ENCODE assay signal across 23 mouse cellular contexts in the genomic region with DNA sequence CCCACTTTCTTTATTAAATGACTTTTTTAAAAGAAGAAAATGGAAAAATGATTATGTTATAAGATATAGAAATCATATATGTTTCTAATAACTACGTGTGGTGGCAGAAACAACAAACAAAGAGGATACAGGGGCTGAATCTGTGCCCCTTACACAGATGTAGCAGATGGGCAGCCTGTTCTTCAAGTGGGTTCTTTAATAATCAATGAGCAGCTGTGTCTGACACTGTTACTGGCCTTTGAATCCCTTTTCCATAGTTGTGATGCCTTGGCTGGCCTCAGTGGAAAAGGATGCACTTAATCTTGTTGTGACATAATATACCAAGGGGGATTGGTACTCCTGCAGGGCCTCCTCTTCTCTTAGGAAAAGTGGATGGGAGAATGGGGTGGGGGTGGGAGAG.
DNase-seq lines count a peak whose midpoint lies in the region; ATAC-seq and TF ChIP-seq lines count a peak whose summit lies in the region.
"Had no signal": no experiment of that assay in that cellular context is flagged by ENCODE, and none has a peak within 500 bp of the region (broad histone marks: within the 10 kb centered on the region; RNA-seq: fewer than 3 reads in every experiment).

No protein-coding gene starts in this region.

- TF ChIP-seq POLR2A in brain, embryonic 14.5 days (IDR thresholded peaks at IDR 0.05; ENCODE audit: borderline replicate concordance, extremely low read depth, insufficient read depth, insufficient read length, poor library complexity, severe bottlenecking) = no peak

- H3K4me3 ChIP-seq in hindbrain, embryonic 11.5 days (ENCODE audit: low read depth, low read length) = no peak overlapping the region
- H3K4me3 ChIP-seq in hindbrain, embryonic 13.5 days = no peak overlapping the region
- no peak overlapping the region for H3K4me3 ChIP-seq in hindbrain, embryonic 12.5 days
- H3K4me3 ChIP-seq in hindbrain, embryonic 10.5 days = no peak overlapping the region

- no peaks in the 10 kb centered on the region for H3K36me3 ChIP-seq in hindbrain, embryonic 11.5 days (ENCODE audit: control insufficient read depth, insufficient read depth, low read length)
- no peaks in the 10 kb centered on the region for H3K36me3 ChIP-seq in hindbrain, embryonic 13.5 days
- no peaks in the 10 kb centered on the region for H3K36me3 ChIP-seq in hindbrain, embryonic 12.5 days
- H3K36me3 ChIP-seq in hindbrain, embryonic 10.5 days = no peaks in the 10 kb centered on the region
- H3K36me3 ChIP-seq: G1E had no signal

- H3K27ac ChIP-seq in hindbrain, embryonic 11.5 days (ENCODE audit: low read depth, low read length) = no peak overlapping the region
- H3K27ac ChIP-seq in hindbrain, embryonic 13.5 days = no peak overlapping the region
- H3K27ac ChIP-seq in hindbrain, embryonic 12.5 days = no peak overlapping the region
- no peak overlapping the region for H3K27ac ChIP-seq in hindbrain, embryonic 10.5 days

- no peaks in the 10 kb centered on the region for H3K9me3 ChIP-seq in hindbrain, embryonic 11.5 days (ENCODE audit: control insufficient read depth, low read length)
- H3K9me3 ChIP-seq in hindbrain, embryonic 13.5 days = no peaks in the 10 kb centered on the region
- H3K9me3 ChIP-seq in hindbrain, embryonic 12.5 days (replicated peaks) = no peaks in the 10 kb centered on the region
- H3K9me3 ChIP-seq in hindbrain, embryonic 10.5 days = no peaks in the 10 kb centered on the region
- H3K9me3 ChIP-seq: G1E had no signal

- H3K4me1 ChIP-seq in hindbrain, embryonic 11.5 days (replicated peaks; ENCODE audit: control insufficient read depth, insufficient read depth, low read length) = no peaks in the 10 kb centered on the region
- H3K4me1 ChIP-seq in hindbrain, embryonic 13.5 days (replicated peaks) = no peaks in the 10 kb centered on the region
- H3K4me1 ChIP-seq in hindbrain, embryonic 12.5 days = no peaks in the 10 kb centered on the region
- H3K4me1 ChIP-seq in hindbrain, embryonic 10.5 days (replicated peaks) = no peaks in the 10 kb centered on the region

- WGBS in hindbrain, embryonic 11.5 days = 46% methylated on average over 1 of the region's 1 CpGs
- 42% methylated on average over 1 of the region's 1 CpGs for WGBS in hindbrain, embryonic 13.5 days
- 38% methylated on average over 1 of the region's 1 CpGs for WGBS in hindbrain, embryonic 12.5 days
- 56% methylated on average over 1 of the region's 1 CpGs for whole genome bisulfite sequencing in hindbrain, embryonic 10.5 days

- H3K4me2 ChIP-seq in hindbrain, embryonic 11.5 days (replicated peaks; ENCODE audit: low read depth, low read length) = no peak overlapping the region
- H3K4me2 ChIP-seq in hindbrain, embryonic 13.5 days = no peak overlapping the region
- H3K4me2 ChIP-seq in hindbrain, embryonic 12.5 days (replicated peaks) = no peak overlapping the region

- 0 out of 2 replicates have a peak, but pooled peaks have one; percentile 53 for ATAC-seq in hindbrain, embryonic 11.5 days (ENCODE audit: low FRiP score)
- no peak for ATAC-seq in hindbrain, embryonic 13.5 days (ENCODE audit: low FRiP score)
- peak; percentile 60; the same call in 1 of the 2 replicates for ATAC-seq in hindbrain, embryonic 12.5 days (ENCODE audit: low FRiP score)
- ATAC-seq: activated CD4-positive, CD25-positive, alpha-beta regulatory T cell, adult 4 months; CD4-positive, CD25-positive, alpha-beta regulatory T cell, adult 4 months; Patski had no signal

- no peak for TF ChIP-seq CTCF in brain, embryonic 14.5 days (IDR thresholded peaks at IDR 0.05; ENCODE audit: borderline replicate concordance, extremely low read depth, insufficient read depth, insufficient read length)

- no peak overlapping the region for H3K9ac ChIP-seq in hindbrain, embryonic 11.5 days (ENCODE audit: low read depth, low read length)
- no peak overlapping the region for H3K9ac ChIP-seq in hindbrain, embryonic 13.5 days
- no peak overlapping the region for H3K9ac ChIP-seq in hindbrain, embryonic 12.5 days

- H3K27me3 ChIP-seq in hindbrain, embryonic 11.5 days (ENCODE audit: control insufficient read depth, insufficient read depth, low read length) = no peaks in the 10 kb centered on the region
- no peaks in the 10 kb centered on the region for H3K27me3 ChIP-seq in hindbrain, embryonic 13.5 days
- no peaks in the 10 kb centered on the region for H3K27me3 ChIP-seq in hindbrain, embryonic 12.5 days
- H3K27me3 ChIP-seq in hindbrain, embryonic 10.5 days (ENCODE audit: insufficient read depth, poor library complexity, severe bottlenecking) = no peaks in the 10 kb centered on the region
- H3K27me3 ChIP-seq: CH12.LX, Patski had no signal

- no peak for DNase-seq in hindbrain, embryonic 11.5 days (ENCODE audit: low spot score)
- no peak for DNase-seq in hindbrain, embryonic 10.5 days (ENCODE audit: low spot score)
- DNase-seq in brain, embryonic 14.5 days (ENCODE audit: low read depth) = peak; percentile 4
- DNase-seq in mesoderm, embryonic 11.5 days (ENCODE audit: low read depth, low spot score) = peak; percentile 2
- DNase-seq in layer of hippocampus, adult 9-10 months (ENCODE audit: low spot score) = no peak
- no peak for DNase-seq in spleen, adult 18-20 months
- DNase-seq: adrenal gland, adult 2 months; adrenal gland, adult 8-10 months; adrenal gland, postnatal 10 days; adrenal gland, postnatal 14 days; adrenal gland, postnatal 25 days; adrenal gland, postnatal 36 days; B cell, adult 2 months; cerebellum, adult 11 months; cerebellum, adult 11-12 months; cerebellum, adult 18-20 months had no signal

Comparison
In these comparisons a context has a peak if more than half of its experiments do, and no peak if none do; other contexts are left out.
1. DNase-seq: peak in brain, embryonic 14.5 days (single experiment) and mesoderm, embryonic 11.5 days (single experiment); none in hindbrain, embryonic 11.5 days (single experiment), hindbrain, embryonic 10.5 days (single experiment), layer of hippocampus, adult 9-10 months (single experiment) and spleen, adult 18-20 months (0 of 2).